Mouse (Mus musculus) mouse embryonic stem cell (cell line): ENCODE measurements around the gene Tat.
"Not testable (repeated sequence)": the region's sequence is repeated elsewhere in the genome, so short reads cannot be mapped to it uniquely, and the experiment has no call there.

Experiments
- in situ Hi-C, 2 experiments: fragments of 300-500 bp; cut with MboI; formaldehyde crosslinking; loops; 1 replicate in 1 of 2; 3 replicates in 1 of 2; pipeline ENCODE4 v1.14.3; 2019 to 2020; ENCODE audit warnings: low sequenced_read_pairs in 2 of 2, low pct_unique_long_range_greater_than_20kb in 1 of 2, mixed read lengths in 1 of 2; ENCODE audit not compliant: unreplicated experiment in 1 of 2

Gene Tat

GRCm38 (mm10) chr8:110022768-110023344, 32.6 kb downstream of the Tat start:
- in situ Hi-C loops = no loop called here

GRCm38 (mm10) chr8:110033771-110034170, 43.5 kb downstream of the Tat start:
- in situ Hi-C loops = not testable (repeated sequence)

- in situ Hi-C loops = no loop called here
Observed at GRCm38 (mm10) chr8:110034331-110034730, 44.1 kb downstream of the Tat start.

- in situ Hi-C loops = no loop called here
Observed at GRCm38 (mm10) chr8:110036156-110036555, 45.9 kb downstream of the Tat start.

- in situ Hi-C loops = no loop called here
Observed at GRCm38 (mm10) chr8:110039216-110039615, 49.0 kb downstream of the Tat start.

GRCm38 (mm10) chr8:110039659-110040058, 49.4 kb downstream of the Tat start, which contains the start of gene Chst4:
Chst4 (minus strand) TSS chr8:110039740.
- in situ Hi-C loops = no loop called here

- in situ Hi-C loops = no loop called here
Observed at GRCm38 (mm10) chr8:110040509-110040908, 50.3 kb downstream of the Tat start.
